Comparison of ENCODE assay signal across 33 mouse cellular contexts in genomic region chr4:7201816-7202215, GRCm38 (mm10).
A peak's percentile ranks its signal among the peaks of the same experiment; 100 is the strongest.
DNase-seq lines count a peak whose midpoint lies in the region; ATAC-seq lines count a peak whose summit lies in the region.
"Had no signal": no experiment of that assay in that cellular context is flagged by ENCODE, and none has a peak within 500 bp of the region (broad histone marks: within the 10 kb centered on the region; RNA-seq: fewer than 3 reads in every experiment).

No protein-coding gene starts in this region.

- peak; percentile 33; the same call in 1 of the 2 replicates for ATAC-seq in forebrain, embryonic 11.5 days (replicated peaks; ENCODE audit: low FRiP score)
- no peak for ATAC-seq in forebrain, embryonic 16.5 days
- ATAC-seq: forebrain, embryonic 15.5 days; hindbrain, postnatal 0 days; intestine, embryonic 15.5 days had no signal

- no peak for DNase-seq in forebrain, embryonic 11.5 days (ENCODE audit: low spot score)
- peak; percentile 11 for DNase-seq in testis, postnatal 14 days (ENCODE audit: low spot score)
- no peak for DNase-seq in testis, postnatal 10 days (ENCODE audit: low spot score)
- DNase-seq in embryo, embryonic 11 days = peak; percentile 29
- DNase-seq in MN1 (ENCODE audit: low spot score) = no peak
- no peak for DNase-seq in right cerebral cortex, postnatal 25 days
- DNase-seq: adrenal gland, adult 8-10 months; cerebellum, adult 8-10 months; cerebellum, postnatal 25 days; gastrocnemius, adult 2 months; gastrocnemius, postnatal 36 days; heart, adult 18-20 months; heart, postnatal 4 days; kidney, adult 2 months; kidney, postnatal 36 days; layer of hippocampus, postnatal 36 days; liver, embryonic 13.5 days; lung, adult 2 months; lung, postnatal 10 days; thymus, adult 18-20 months; thymus, postnatal 25 days had no signal

- H3K27ac ChIP-seq in forebrain, embryonic 11.5 days (ENCODE audit: low read depth, low read length) = no peak overlapping the region
- no peak overlapping the region for H3K27ac ChIP-seq in forebrain, embryonic 16.5 days (ENCODE audit: low read length)
- H3K27ac ChIP-seq: forebrain, embryonic 15.5 days; gastrocnemius, adult 2 months; hindbrain, postnatal 0 days; intestine, embryonic 15.5 days; limb, embryonic 10.5 days; limb, embryonic 15.5 days; liver, embryonic 13.5 days; macrophage; midbrain, embryonic 10.5 days; neural tube, embryonic 13.5 days; stomach, embryonic 15.5 days had no signal

- H3K4me1 ChIP-seq in forebrain, embryonic 11.5 days (replicated peaks; ENCODE audit: control insufficient read depth, insufficient read depth, low read length) = no peaks in the 10 kb centered on the region
- H3K4me1 ChIP-seq in forebrain, embryonic 16.5 days (replicated peaks; ENCODE audit: control insufficient read depth, insufficient read depth, low read length) = no peaks in the 10 kb centered on the region
- H3K4me1 ChIP-seq: forebrain, embryonic 15.5 days; intestine, embryonic 15.5 days; limb, embryonic 10.5 days; limb, embryonic 15.5 days; liver, embryonic 13.5 days; neural tube, embryonic 13.5 days; stomach, embryonic 15.5 days had no signal

- 14% methylated on average over 2 of the region's 2 CpGs for WGBS in forebrain, embryonic 11.5 days
- 7% methylated on average over 2 of the region's 2 CpGs for WGBS in forebrain, embryonic 16.5 days

- no peaks in the 10 kb centered on the region for H3K36me3 ChIP-seq in forebrain, embryonic 11.5 days (ENCODE audit: control insufficient read depth, insufficient read depth, low read length)
- no peaks in the 10 kb centered on the region for H3K36me3 ChIP-seq in forebrain, embryonic 16.5 days (ENCODE audit: control insufficient read depth, insufficient read depth)
- H3K36me3 ChIP-seq: forebrain, embryonic 15.5 days; intestine, embryonic 15.5 days; limb, embryonic 10.5 days; limb, embryonic 15.5 days; liver, embryonic 13.5 days; midbrain, embryonic 10.5 days; neural tube, embryonic 13.5 days; stomach, embryonic 15.5 days had no signal

- H3K27me3 ChIP-seq in forebrain, embryonic 11.5 days (ENCODE audit: control insufficient read depth, insufficient read depth, low read length) = no peaks in the 10 kb centered on the region
- no peaks in the 10 kb centered on the region for H3K27me3 ChIP-seq in forebrain, embryonic 16.5 days (replicated peaks; ENCODE audit: control insufficient read depth, insufficient read depth, low read length)
- H3K27me3 ChIP-seq: forebrain, embryonic 15.5 days; intestine, embryonic 15.5 days; limb, embryonic 15.5 days; liver, embryonic 13.5 days; neural tube, embryonic 13.5 days; stomach, embryonic 15.5 days had no signal

- no peaks in the 10 kb centered on the region for H3K9me3 ChIP-seq in forebrain, embryonic 11.5 days (ENCODE audit: control insufficient read depth, low read length)
- H3K9me3 ChIP-seq in forebrain, embryonic 16.5 days (ENCODE audit: control insufficient read depth, low read length) = no peaks in the 10 kb centered on the region
- H3K9me3 ChIP-seq: forebrain, embryonic 15.5 days; intestine, embryonic 15.5 days; limb, embryonic 10.5 days; limb, embryonic 15.5 days; liver, embryonic 13.5 days; midbrain, embryonic 10.5 days; neural tube, embryonic 13.5 days; stomach, embryonic 15.5 days had no signal

- H3K9ac ChIP-seq in forebrain, embryonic 11.5 days (ENCODE audit: low read length) = no peak overlapping the region
- no peak overlapping the region for H3K9ac ChIP-seq in forebrain, embryonic 16.5 days (replicated peaks; ENCODE audit: low read depth, low read length)
- H3K9ac ChIP-seq: forebrain, embryonic 15.5 days; intestine, embryonic 15.5 days; limb, embryonic 15.5 days; liver, embryonic 13.5 days; neural tube, embryonic 13.5 days; stomach, embryonic 15.5 days had no signal

- no peak overlapping the region for H3K4me3 ChIP-seq in forebrain, embryonic 11.5 days (ENCODE audit: low read depth, low read length)
- H3K4me3 ChIP-seq in forebrain, embryonic 16.5 days (replicated peaks; ENCODE audit: low read length) = no peak overlapping the region
- H3K4me3 ChIP-seq: forebrain, embryonic 15.5 days; gastrocnemius, adult 2 months; intestine, embryonic 15.5 days; limb, embryonic 10.5 days; limb, embryonic 15.5 days; liver, embryonic 13.5 days; midbrain, embryonic 10.5 days; myocyte; neural tube, embryonic 13.5 days; stomach, embryonic 15.5 days had no signal

- H3K4me2 ChIP-seq in forebrain, embryonic 11.5 days (ENCODE audit: low read depth, low read length, severe bottlenecking) = no peak overlapping the region
- H3K4me2 ChIP-seq in forebrain, embryonic 16.5 days (ENCODE audit: low read length) = no peak overlapping the region
- H3K4me2 ChIP-seq: forebrain, embryonic 15.5 days; heart, embryonic 11.5 days; intestine, embryonic 15.5 days; limb, embryonic 15.5 days; liver, embryonic 13.5 days; neural tube, embryonic 13.5 days; stomach, embryonic 15.5 days had no signal

Comparison
In these comparisons a context has a peak if more than half of its experiments do, and no peak if none do; other contexts are left out.
1. DNase-seq: peak in testis, postnatal 14 days (single experiment) and embryo, embryonic 11 days (single experiment); none in forebrain, embryonic 11.5 days (single experiment), testis, postnatal 10 days (single experiment), MN1 (single experiment) and right cerebral cortex, postnatal 25 days (single experiment).